Mouse (Mus musculus) kidney, embryonic 14.5 days (tissue): Measurements from ENCODE around the gene Snx1. TPM values are rescaled to one million over a fixed set of nuclear protein-coding genes. Genes with fewer than 3 reads are reported as not detected.

ENCODE experiments used
- ATAC-seq: fragments of 200-750 bp; cut with Nextera tagmentation; 2 replicates; pipeline ENCODE4 v1.8.0; 2017; ENCODE audit warnings: moderate number of reproducible peaks, mild to moderate bottlenecking, moderate TSS enrichment, moderate library complexity; ENCODE audit not compliant: low FRiP score, low TSS enrichment
- H3K27ac ChIP-seq: fragments of 300-500 bp; sonication (generic); 2 replicates; pipeline ENCODE4 v1.5.1; 2014; ENCODE audit warnings: low read depth, mild to moderate bottlenecking, low read length, moderate library complexity, mixed read lengths
- H3K27me3 ChIP-seq: fragments of 300-500 bp; sonication (generic); 2 replicates; pipeline ENCODE4 v1.6.1; 2014; ENCODE audit warnings: mild to moderate bottlenecking, low read length; ENCODE audit not compliant: control insufficient read depth, insufficient read depth
- H3K36me3 ChIP-seq: fragments of 300-500 bp; sonication (generic); 2 replicates; pipeline ENCODE4 v1.6.1; 2014; ENCODE audit warnings: low read length, mixed read lengths; ENCODE audit not compliant: control insufficient read depth, insufficient read depth
- H3K4me1 ChIP-seq: fragments of 300-500 bp; sonication (generic); 2 replicates; pipeline ENCODE4 v1.6.1; 2014; ENCODE audit warnings: low read length, mixed read lengths; ENCODE audit not compliant: control insufficient read depth, insufficient read depth
- H3K4me2 ChIP-seq: fragments of 300-500 bp; sonication (generic); replicated peaks from 2 replicates; pipeline ENCODE4 v1.6.1; 2014; ENCODE audit warnings: low read depth, mild to moderate bottlenecking, low read length
- H3K4me3 ChIP-seq: fragments of 300-500 bp; sonication (generic); 2 replicates; pipeline ENCODE4 v1.5.1; 2014; ENCODE audit warnings: mild to moderate bottlenecking, low read length
- H3K9ac ChIP-seq: fragments of 300-500 bp; sonication (generic); 2 replicates; pipeline ENCODE4 v1.6.1; 2014; ENCODE audit warnings: low read depth, mild to moderate bottlenecking, low read length, moderate library complexity
- H3K9me3 ChIP-seq: fragments of 300-500 bp; sonication (generic); 2 replicates; pipeline ENCODE4 v1.6.1; 2016; ENCODE audit warnings: low read length; ENCODE audit not compliant: control insufficient read depth
- WGBS: fragments of 180-500 bp; shearing (Covaris S2); extraction: QIAGEN DNeasy Blood & Tissue Kit; methylation state at CpG from one replicate; pipeline ENCODE4 v1.1.7; 2014; 5-methylcytosine and 5-hydroxymethylcytosine counted together
- polyA plus RNA-seq: library from polyadenylated mRNA; unstranded; fragments of >200 nt; fragmentation: Nextera tagmentation; extraction: Ambion mirVana; gene quantifications from 2 replicates; pipeline ENCODE4 v1.2.1, GENCODE M21; 2014

The Snx1 gene
- polyA plus RNA-seq, 1 experiment from 2014 or later: 130 TPM

GRCm38 (mm10) chr9:66068971-66069391, 57.4 kb downstream of the Snx1 start:
- WGBS: under 1% methylated on average over 30 of the region's 30 CpGs
- no peak overlapping the region for H3K27ac ChIP-seq
- H3K9me3 ChIP-seq: no peaks in the 10 kb centered on the region
- peak overlapping the region; percentile 90 for H3K4me2 ChIP-seq
- peak overlapping the region; percentile 59; the same call in 1 of the 2 replicates for H3K9ac ChIP-seq
- H3K4me3 ChIP-seq: peak overlapping the region; percentile 48
- H3K4me1 ChIP-seq: peaks cover 4% of the 10 kb centered on the region; the same call in 1 of the 2 replicates
- peak; percentile 45; the same call in 1 of the 2 replicates for ATAC-seq
- peaks cover 31% of the 10 kb centered on the region for H3K36me3 ChIP-seq
- H3K27me3 ChIP-seq: peaks cover 22% of the 10 kb centered on the region

DNA sequence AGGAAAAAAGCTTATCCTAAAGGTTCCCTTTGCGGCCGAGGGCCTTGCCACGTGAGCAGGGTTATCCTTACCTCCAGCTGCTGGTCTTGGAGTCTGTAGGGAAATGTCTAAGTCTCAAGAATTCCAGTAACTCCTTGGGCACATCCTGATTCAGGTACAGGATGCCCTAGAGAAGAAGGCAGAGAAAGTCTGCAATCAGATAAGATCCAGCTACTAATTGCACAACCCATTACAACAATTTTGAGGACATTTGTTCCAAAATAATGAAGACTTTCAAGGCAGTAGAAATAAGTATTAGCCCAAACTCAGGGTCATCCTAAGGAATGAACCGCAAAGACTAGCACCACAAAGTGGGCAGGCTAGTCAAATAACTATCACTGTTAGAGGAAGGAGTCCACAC, 58.3 kb downstream of the Snx1 start:
- no peak overlapping the region for H3K4me3 ChIP-seq
- peaks cover 40% of the 10 kb centered on the region for H3K36me3 ChIP-seq
- H3K27me3 ChIP-seq: peaks cover 22% of the 10 kb centered on the region
- WGBS: 64% methylated on average over 4 of the region's 4 CpGs
- no peak overlapping the region for H3K9ac ChIP-seq
- no peak for ATAC-seq
- H3K27ac ChIP-seq: no peak overlapping the region
- no peak overlapping the region for H3K4me2 ChIP-seq
- no peaks in the 10 kb centered on the region for H3K9me3 ChIP-seq
- peaks cover 4% of the 10 kb centered on the region; the same call in 1 of the 2 replicates for H3K4me1 ChIP-seq

GRCm38 (mm10) chr9:66067542-66067941, 58.8 kb downstream of the Snx1 start:
- 33% methylated on average over 5 of the region's 5 CpGs for WGBS
- Histone ChIP-seq H3K9ac (no peak overlapping the region), H3K27me3 (peaks cover 22% of the 10 kb centered on the region), H3K4me2 (no peak overlapping the region), H3K4me3 (no peak overlapping the region), H3K36me3 (peaks cover 46% of the 10 kb centered on the region), H3K9me3 (no peaks in the 10 kb centered on the region), H3K4me1 (peaks cover 4% of the 10 kb centered on the region; the same call in 1 of the 2 replicates), H3K27ac (no peak overlapping the region)
- ATAC-seq: no peak

DNA sequence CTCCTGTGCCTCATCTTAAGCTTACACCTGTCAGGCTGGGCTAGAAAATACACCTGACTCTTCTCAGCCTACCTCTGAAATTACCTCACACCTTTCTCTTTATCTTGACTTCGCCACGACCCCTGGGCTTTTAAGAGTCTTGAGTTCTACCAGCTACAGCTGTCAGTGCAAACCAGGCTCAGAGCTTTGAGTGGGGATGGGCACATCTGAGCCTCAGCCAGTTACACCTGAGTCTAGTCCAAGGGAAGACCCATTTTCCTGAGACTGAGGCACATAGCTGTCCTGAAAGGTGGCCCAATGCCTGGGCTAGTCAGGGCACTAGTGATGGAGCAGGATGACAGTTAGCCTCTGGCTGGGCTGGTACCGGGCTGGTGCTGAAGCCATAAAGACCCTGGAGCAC, 59.6 kb downstream of the Snx1 start:
- H3K9me3 ChIP-seq: no peaks in the 10 kb centered on the region
- peaks cover 51% of the 10 kb centered on the region for H3K36me3 ChIP-seq
- no peak overlapping the region for H3K4me2 ChIP-seq
- no peak overlapping the region for H3K4me3 ChIP-seq
- H3K27me3 ChIP-seq: peaks cover 22% of the 10 kb centered on the region
- H3K4me1 ChIP-seq: peaks cover 4% of the 10 kb centered on the region; the same call in 1 of the 2 replicates
- 91% methylated on average over 3 of the region's 3 CpGs for WGBS
- ATAC-seq: no peak
- H3K27ac ChIP-seq: no peak overlapping the region
- H3K9ac ChIP-seq: no peak overlapping the region

GRCm38 (mm10) chr9:66064316-66064715, 62.1 kb downstream of the Snx1 start:
- no peak overlapping the region for H3K4me3 ChIP-seq
- H3K9ac ChIP-seq: no peak overlapping the region
- no peak overlapping the region for H3K27ac ChIP-seq
- no peak for ATAC-seq
- H3K9me3 ChIP-seq: no peaks in the 10 kb centered on the region
- H3K27me3 ChIP-seq: peaks cover 22% of the 10 kb centered on the region
- H3K4me1 ChIP-seq: peaks cover 16% of the 10 kb centered on the region
- no peak overlapping the region for H3K4me2 ChIP-seq
- WGBS: 95% methylated on average over 11 of the region's 11 CpGs
- peaks cover 51% of the 10 kb centered on the region for H3K36me3 ChIP-seq

DNA sequence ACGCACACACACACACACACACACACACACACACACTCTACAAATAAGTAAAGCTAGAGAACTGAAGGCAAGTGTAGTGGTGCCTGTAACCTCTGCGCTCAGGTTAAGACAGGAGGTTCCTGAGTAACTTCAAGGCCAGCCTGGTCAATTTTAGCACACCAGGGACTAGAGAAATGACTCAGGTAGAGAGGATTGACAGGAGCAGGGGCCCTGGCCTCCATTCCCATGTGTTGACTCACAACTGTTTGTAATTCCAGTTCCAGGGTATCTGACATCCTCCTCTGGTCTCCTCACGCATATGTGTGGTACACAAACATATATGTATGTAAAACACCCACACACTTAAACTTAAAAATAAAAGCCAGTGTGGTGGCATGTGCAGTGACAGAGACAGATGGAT, 62.9 kb downstream of the Snx1 start:
- Histone ChIP-seq H3K4me3 (no peak overlapping the region), H3K36me3 (peaks cover 51% of the 10 kb centered on the region), H3K9me3 (no peaks in the 10 kb centered on the region), H3K27me3 (peaks cover 15% of the 10 kb centered on the region), H3K4me1 (peaks cover 15% of the 10 kb centered on the region), H3K27ac (no peak overlapping the region), H3K9ac (no peak overlapping the region), H3K4me2 (no peak overlapping the region)
- WGBS: 94% methylated on average over 3 of the region's 3 CpGs
- ATAC-seq: no peak

- 64% methylated on average over 3 of the region's 3 CpGs for WGBS
- Histone ChIP-seq H3K4me2 (peak overlapping the region; percentile 78), H3K36me3 (peaks cover 42% of the 10 kb centered on the region), H3K9me3 (no peaks in the 10 kb centered on the region), H3K27me3 (no peaks in the 10 kb centered on the region), H3K4me3 (peak overlapping the region; percentile 69), H3K27ac (no peak overlapping the region), H3K9ac (peak overlapping the region; percentile 80), H3K4me1 (peaks cover 15% of the 10 kb centered on the region)
- no peak for ATAC-seq
These were observed 64.7 kb downstream of the Snx1 start for GRCm38 (mm10) chr9:66061656-66062055.

DNA sequence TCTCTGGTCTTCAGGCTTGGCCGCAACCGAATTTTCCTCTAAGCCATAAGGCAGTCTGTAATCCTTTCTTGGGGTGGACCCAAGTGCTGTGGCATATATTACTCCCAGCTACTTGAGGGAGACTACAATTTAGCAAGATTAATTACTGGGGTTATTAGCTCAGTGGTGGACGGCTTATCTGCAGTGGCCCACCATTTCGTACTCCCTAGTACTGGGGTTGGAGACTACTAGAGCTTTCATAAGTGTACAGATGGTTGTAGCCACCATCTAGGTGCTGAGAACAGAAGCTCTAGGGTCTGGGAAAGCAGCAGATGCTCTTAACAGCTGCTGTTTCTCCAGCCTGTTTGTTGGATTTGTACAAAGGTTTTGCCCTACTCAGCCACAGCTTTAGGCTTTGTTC, 65.4 kb downstream of the Snx1 start:
- peak overlapping the region; percentile 78 for H3K4me2 ChIP-seq
- ATAC-seq: no peak
- H3K9ac ChIP-seq: peak overlapping the region; percentile 80
- no peaks in the 10 kb centered on the region for H3K27me3 ChIP-seq
- no peak overlapping the region for H3K27ac ChIP-seq
- H3K4me3 ChIP-seq: peak overlapping the region; percentile 69
- peaks cover 15% of the 10 kb centered on the region for H3K4me1 ChIP-seq
- H3K9me3 ChIP-seq: no peaks in the 10 kb centered on the region
- H3K36me3 ChIP-seq: peaks cover 36% of the 10 kb centered on the region
- 16% methylated on average over 4 of the region's 4 CpGs for WGBS

DNA sequence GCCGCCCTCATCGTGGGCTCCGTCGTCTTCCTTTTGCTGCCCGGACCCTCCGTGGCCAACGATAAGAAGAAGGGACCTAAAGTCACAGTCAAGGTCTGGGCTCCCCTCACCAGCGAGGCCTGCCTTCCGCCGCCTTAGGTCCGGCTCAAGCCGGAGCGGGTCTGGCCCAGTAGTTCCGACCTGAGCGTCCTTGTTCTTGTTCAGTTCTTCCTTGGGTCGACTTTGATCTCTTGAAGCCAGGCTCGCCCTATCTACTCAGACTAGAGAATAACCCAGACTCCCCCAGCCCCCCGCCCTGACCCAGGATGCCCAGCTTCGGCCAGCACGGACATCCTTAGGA, 66.1 kb downstream of the Snx1 start:
- ATAC-seq: peak; percentile 70
- peaks cover 15% of the 10 kb centered on the region for H3K4me1 ChIP-seq
- no peaks in the 10 kb centered on the region for H3K27me3 ChIP-seq
- no peaks in the 10 kb centered on the region for H3K9me3 ChIP-seq
- peaks cover 29% of the 10 kb centered on the region for H3K36me3 ChIP-seq
- H3K27ac ChIP-seq: no peak overlapping the region
- peak overlapping the region; percentile 78 for H3K4me2 ChIP-seq
- peak overlapping the region; percentile 80 for H3K9ac ChIP-seq
- under 1% methylated on average over 20 of the region's 20 CpGs for WGBS
- peak overlapping the region; percentile 69 for H3K4me3 ChIP-seq
